ENCODE assay signal across 21 mouse cellular contexts in the genomic region with DNA sequence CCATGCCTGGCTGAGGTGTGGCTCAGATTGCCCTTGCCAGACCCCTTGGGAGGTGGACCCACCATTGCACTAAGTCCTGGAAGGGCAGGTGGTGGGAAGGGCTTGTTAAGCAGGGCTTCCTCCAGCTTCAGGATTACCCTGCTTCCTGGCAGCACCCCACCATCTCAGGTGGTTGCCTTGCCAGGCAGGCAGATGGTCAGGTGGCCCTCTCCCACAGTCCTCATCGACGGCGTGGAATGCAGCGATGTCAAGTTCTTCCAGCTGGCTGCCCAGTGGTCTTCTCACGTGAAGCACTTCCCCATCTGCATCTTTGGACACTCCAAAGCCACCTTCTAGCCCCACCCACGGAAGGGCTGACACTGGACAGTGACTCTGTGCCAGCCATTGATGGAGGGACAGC. TPM values are rescaled to one million over a fixed set of nuclear protein-coding genes. Genes with fewer than 3 reads are reported as not detected.
DNase-seq lines count a peak whose midpoint lies in the region; ATAC-seq lines count a peak whose summit lies in the region.
"Had no signal": no experiment of that assay in that cellular context is flagged by ENCODE, and none has a peak within 500 bp of the region (broad histone marks: within the 10 kb centered on the region; RNA-seq: fewer than 3 reads in every experiment).

No protein-coding gene starts in this region.

- no peak for ATAC-seq in megakaryocyte, adult 5-6 weeks (ENCODE audit: poor library complexity, severe bottlenecking)
- ATAC-seq: activated CD4-positive, CD25-positive, alpha-beta regulatory T cell, adult 4 months; CD4-positive, CD25-positive, alpha-beta regulatory T cell, adult 4 months; forebrain, embryonic 14.5 days; forebrain, embryonic 16.5 days; Patski had no signal

- DNase-seq in cerebellum, postnatal 10 days = peak; percentile 65 to 73
- DNase-seq in cerebellum, adult 9-10 months = no peak
- DNase-seq in cerebellum, postnatal 25 days = peak; percentile 53 to 62
- DNase-seq in cerebellum, adult 8-10 months = no peak
- DNase-seq in left cerebral cortex, postnatal 4 days = peak; percentile 15
- no peak for DNase-seq in left cerebral cortex, postnatal 36 days (ENCODE audit: low spot score in 2 of 2)
- DNase-seq in telencephalon, adult 2 months (ENCODE audit: low read depth, low spot score) = peak; percentile 10
- DNase-seq: adrenal gland, adult 8-10 months; adrenal gland, postnatal 14 days; B cell, adult 2 months; cerebellum, adult 11 months; cerebellum, adult 18-20 months; cerebellum, adult 9-11 months; embryo, embryonic 11 days had no signal

- intact Hi-C loops in left cerebral cortex, postnatal 4 days (cut with DNase I) = no loop called here
- intact Hi-C loops in left cerebral cortex, postnatal 36 days (cut with DNase I) = no loop called here

RNA-seq across cellular contexts. Expression of gene Tex22, which starts 3.0 kb away (rescaled TPM):
- under 1 TPM; 0.40 to 0.74 TPM for total RNA-seq in left cerebral cortex, postnatal 4 days (2021)
- under 1 TPM; 0.35 to 0.52 TPM for total RNA-seq in left cerebral cortex, postnatal 36 days (2021)
- 0.25 TPM in 1 of 2 replicates, not detected in the other for total RNA-seq in megakaryocyte, adult 5-6 weeks (2015)
- total RNA-seq in megakaryocyte, adult 5-6 weeks (2017) = 0.88 TPM in 1 of 2 replicates, not detected in the other
- total RNA-seq: common myeloid progenitor, adult 5-6 weeks had no signal

RNA-seq across cellular contexts. Expression of gene Mta1, which starts 26.8 kb away (rescaled TPM):
- total RNA-seq in left cerebral cortex, postnatal 4 days (2021) = 100 to 1,000 TPM; 103 to 105 TPM
- 10 to 100 TPM; 79.8 to 80.2 TPM for total RNA-seq in left cerebral cortex, postnatal 36 days (2021)
- 32.0 and 35.5 TPM in 2 replicates for total RNA-seq in megakaryocyte, adult 5-6 weeks (2015)
- total RNA-seq in megakaryocyte, adult 5-6 weeks (2017) = 14.5 and 21.4 TPM in 2 replicates

RNA-seq across cellular contexts. Expression of gene Pacs2, which starts 57.0 kb away (rescaled TPM):
- 100 to 1,000 TPM; 184 to 189 TPM for total RNA-seq in left cerebral cortex, postnatal 4 days (2021)
- total RNA-seq in left cerebral cortex, postnatal 36 days (2021) = 10 to 100 TPM; 70.4 to 74.2 TPM
- total RNA-seq in megakaryocyte, adult 5-6 weeks (2015) = 55.1 TPM in 2 replicates
- 36.5 and 37.5 TPM in 2 replicates for total RNA-seq in megakaryocyte, adult 5-6 weeks (2017)

Comparison
In these comparisons a context has a peak if more than half of its experiments do, and no peak if none do; other contexts are left out.
1. DNase-seq: peak in cerebellum, postnatal 10 days (2 of 2), cerebellum, postnatal 25 days (2 of 2), left cerebral cortex, postnatal 4 days (single experiment) and telencephalon, adult 2 months (single experiment); none in cerebellum, adult 9-10 months (single experiment), cerebellum, adult 8-10 months (single experiment) and left cerebral cortex, postnatal 36 days (0 of 2).